Mouse (Mus musculus): Measurements from ENCODE around the gene Zfp961. TPM values are rescaled to one million over a fixed set of nuclear protein-coding genes. Genes with fewer than 3 reads are reported as not detected.
A peak's percentile ranks its signal among the peaks of the same experiment; 100 is the strongest.
"Not testable (repeated sequence)": the region's sequence is repeated elsewhere in the genome, so short reads cannot be mapped to it uniquely, and the experiment has no call there.

The Zfp961 gene
- polyA plus RNA-seq (2015; fragmentation: Nextera tagmentation; extraction: Ambion mirVana) = 15.1 and 16.9 TPM in 2 replicates

- peak; percentile 100 for ATAC-seq (ENCODE audit: low FRiP score)
- Histone ChIP-seq H3K4me3 (peak within 1 kb of the TSS; percentile 77), H3K4me1 (replicated peaks) (peaks cover 20% of the 10 kb centered on the region), H3K9me3 (peaks cover 5% of the 10 kb centered on the region; the same call in 1 of the 2 replicates), H3K27me3 (no peaks in the 10 kb centered on the region), H3K9ac (peak within 1 kb of the TSS; percentile 83), H3K27ac (peak within 1 kb of the TSS; percentile 88), H3K36me3 (peaks cover 18% of the 10 kb centered on the region), H3K4me2 (peak within 1 kb of the TSS; percentile 65)
- 4% methylated on average over 34 of the region's 34 CpGs for WGBS
These were observed at the start of gene Zfp961 for GRCm38 (mm10) chr8:71950482-71951221. Gene Zfp961 (plus strand): TSS chr8:71951038.

GRCm38 (mm10) chr8:71903084-71903483, 47.8 kb upstream of the Zfp961 start:
- H3K36me3 ChIP-seq; H3K4me3 ChIP-seq; H3K9me3 ChIP-seq; H3K4me2 ChIP-seq; H3K27ac ChIP-seq; ATAC-seq (ENCODE audit: low FRiP score); H3K4me1 ChIP-seq (replicated peaks); H3K9ac ChIP-seq: not testable (repeated sequence)
- WGBS = 71% methylated on average over 1 of the region's 1 CpGs
- peaks cover 10% of the 10 kb centered on the region for H3K27me3 ChIP-seq

GRCm38 (mm10) chr8:71906809-71907208, 44.0 kb upstream of the Zfp961 start:
- 95% methylated on average over 1 of the region's 1 CpGs for WGBS
- Histone ChIP-seq H3K9ac (no peak overlapping the region), H3K9me3 (no peaks in the 10 kb centered on the region), H3K27me3 (peaks cover 10% of the 10 kb centered on the region), H3K4me1 (replicated peaks) (peaks cover 4% of the 10 kb centered on the region; the same call in 1 of the 2 replicates), H3K4me2 (no peak overlapping the region), H3K27ac (no peak overlapping the region), H3K36me3 (no peaks in the 10 kb centered on the region), H3K4me3 (no peak overlapping the region)
- ATAC-seq (ENCODE audit: low FRiP score) = no peak

GRCm38 (mm10) chr8:71907798-71908257, 43.0 kb upstream of the Zfp961 start:
- Histone ChIP-seq H3K9ac (0 out of 2 replicates have a peak overlapping the region, but pooled peaks have one; percentile 80), H3K4me2 (peak overlapping the region; percentile 62), H3K9me3 (no peaks in the 10 kb centered on the region), H3K27me3 (peaks cover 8% of the 10 kb centered on the region), H3K36me3 (no peaks in the 10 kb centered on the region), H3K4me1 (replicated peaks) (peaks cover 4% of the 10 kb centered on the region; the same call in 1 of the 2 replicates), H3K27ac (peak overlapping the region; percentile 98), H3K4me3 (peak overlapping the region; percentile 53)
- ATAC-seq (ENCODE audit: low FRiP score) = no peak
- WGBS = 96% methylated on average over 5 of the region's 5 CpGs

GRCm38 (mm10) chr8:71908309-71909261, 42.3 kb upstream of the Zfp961 start, which contains the start of the genes Zfp882 and Zfp617:
Gene Zfp882 (plus strand): TSS chr8:71908608.
Gene Zfp617 (plus strand): TSS chr8:71908635.
- Histone ChIP-seq H3K4me1 (replicated peaks) (peaks cover 4% of the 10 kb centered on the region; the same call in 1 of the 2 replicates), H3K27me3 (peaks cover 8% of the 10 kb centered on the region), H3K4me2 (peak within 1 kb of the TSS; percentile 62), H3K9me3 (no peaks in the 10 kb centered on the region), H3K4me3 (peak within 1 kb of the TSS; percentile 53), H3K36me3 (peaks cover 3% of the 10 kb centered on the region), H3K27ac (peak within 1 kb of the TSS; percentile 98), H3K9ac (peak within 1 kb of the TSS; percentile 80)
- WGBS = 5% methylated on average over 47 of the region's 47 CpGs
- peak; percentile 97 for ATAC-seq (ENCODE audit: low FRiP score)

GRCm38 (mm10) chr8:71912286-71912685, 38.6 kb upstream of the Zfp961 start:
- H3K9ac ChIP-seq = no peak overlapping the region
- 91% methylated on average over 2 of the region's 2 CpGs for WGBS
- peaks cover 36% of the 10 kb centered on the region for H3K36me3 ChIP-seq
- H3K27me3 ChIP-seq = no peaks in the 10 kb centered on the region
- peaks cover 4% of the 10 kb centered on the region; the same call in 1 of the 2 replicates for H3K4me1 ChIP-seq (replicated peaks)
- H3K4me3 ChIP-seq = no peak overlapping the region
- no peak overlapping the region for H3K27ac ChIP-seq
- no peak for ATAC-seq (ENCODE audit: low FRiP score)
- no peak overlapping the region for H3K4me2 ChIP-seq
- H3K9me3 ChIP-seq = no peaks in the 10 kb centered on the region

- no peaks in the 10 kb centered on the region for H3K27me3 ChIP-seq
- H3K36me3 ChIP-seq = peaks cover 13% of the 10 kb centered on the region
- H3K27ac ChIP-seq = peak overlapping the region; percentile 97
- under 1% methylated on average over 57 of the region's 57 CpGs for WGBS
- ATAC-seq (ENCODE audit: low FRiP score) = peak; percentile 99
- H3K4me1 ChIP-seq (replicated peaks) = peaks cover 13% of the 10 kb centered on the region
- H3K4me2 ChIP-seq = peak overlapping the region; percentile 69
- H3K9me3 ChIP-seq = no peaks in the 10 kb centered on the region
- peak overlapping the region; percentile 57 for H3K4me3 ChIP-seq
- H3K9ac ChIP-seq = peak overlapping the region; percentile 90
These were observed 28.1 kb upstream of the Zfp961 start for GRCm38 (mm10) chr8:71922567-71923401.

GRCm38 (mm10) chr8:71925791-71926190, 25.0 kb upstream of the Zfp961 start:
- no peaks in the 10 kb centered on the region for H3K27me3 ChIP-seq
- H3K9ac ChIP-seq = no peak overlapping the region
- no peak overlapping the region for H3K27ac ChIP-seq
- 95% methylated on average over 5 of the region's 5 CpGs for WGBS
- no peak for ATAC-seq (ENCODE audit: low FRiP score)
- H3K4me1 ChIP-seq (replicated peaks) = peaks cover 13% of the 10 kb centered on the region
- no peak overlapping the region for H3K4me2 ChIP-seq
- no peak overlapping the region for H3K4me3 ChIP-seq
- peaks cover 27% of the 10 kb centered on the region for H3K36me3 ChIP-seq
- H3K9me3 ChIP-seq = no peaks in the 10 kb centered on the region

GRCm38 (mm10) chr8:71926551-71926950, 24.3 kb upstream of the Zfp961 start:
- H3K27ac ChIP-seq = no peak overlapping the region
- peaks cover 13% of the 10 kb centered on the region for H3K4me1 ChIP-seq (replicated peaks)
- no peak for ATAC-seq (ENCODE audit: low FRiP score)
- H3K4me2 ChIP-seq = no peak overlapping the region
- H3K9me3 ChIP-seq = peaks cover 3% of the 10 kb centered on the region; the same call in 1 of the 2 replicates
- H3K4me3 ChIP-seq = no peak overlapping the region
- H3K36me3 ChIP-seq = peaks cover 34% of the 10 kb centered on the region
- H3K27me3 ChIP-seq = no peaks in the 10 kb centered on the region
- H3K9ac ChIP-seq = no peak overlapping the region
- 99% methylated on average over 3 of the region's 3 CpGs for WGBS

GRCm38 (mm10) chr8:71927779-71928178, 23.1 kb upstream of the Zfp961 start:
- H3K27me3 ChIP-seq = no peaks in the 10 kb centered on the region
- H3K4me1 ChIP-seq (replicated peaks) = peaks cover 13% of the 10 kb centered on the region
- no peak overlapping the region for H3K9ac ChIP-seq
- ATAC-seq (ENCODE audit: low FRiP score) = no peak
- peaks cover 4% of the 10 kb centered on the region; the same call in 1 of the 2 replicates for H3K9me3 ChIP-seq
- H3K4me3 ChIP-seq = no peak overlapping the region
- peaks cover 41% of the 10 kb centered on the region for H3K36me3 ChIP-seq
- H3K4me2 ChIP-seq = no peak overlapping the region
- no peak overlapping the region for H3K27ac ChIP-seq

- H3K4me2 ChIP-seq; H3K27ac ChIP-seq; H3K9me3 ChIP-seq; H3K27me3 ChIP-seq; ATAC-seq (ENCODE audit: low FRiP score); H3K4me1 ChIP-seq (replicated peaks); H3K4me3 ChIP-seq; H3K9ac ChIP-seq; H3K36me3 ChIP-seq: not testable (repeated sequence)
- WGBS = 87% methylated on average over 2 of the region's 2 CpGs
These were observed 12.8 kb upstream of the Zfp961 start for GRCm38 (mm10) chr8:71938037-71938436.

Data from hindbrain, embryonic 13.5 days (tissue).